Mouse (Mus musculus): ENCODE data around the gene Sh3gl2. TPM values are rescaled to one million over a fixed set of nuclear protein-coding genes. Genes with fewer than 3 reads are reported as not detected.

The Sh3gl2 gene
- polyA plus RNA-seq, 1 experiment from 2014 or later = 6.3 TPM

GRCm38 (mm10) chr4:85283151-85283550 lies 78.2 kb downstream of the Sh3gl2 start:
- no peaks in the 10 kb centered on the region for H3K4me1 ChIP-seq (replicated peaks; ENCODE audit: control insufficient read depth, insufficient read depth, low read length)
- H3K9me3 ChIP-seq (ENCODE audit: control insufficient read depth, low read length) = no peaks in the 10 kb centered on the region
- H3K4me2 ChIP-seq (ENCODE audit: low read depth, low read length) = no peak overlapping the region
- no peak for ATAC-seq (ENCODE audit: low read depth)
- H3K27ac ChIP-seq (ENCODE audit: low read length) = no peak overlapping the region
- no peak overlapping the region for H3K4me3 ChIP-seq (ENCODE audit: low read length)
- 89% methylated on average over 9 of the region's 9 CpGs for WGBS
- no peaks in the 10 kb centered on the region for H3K36me3 ChIP-seq (ENCODE audit: control insufficient read depth, insufficient read depth, low read length)
- H3K27me3 ChIP-seq (ENCODE audit: control insufficient read depth, insufficient read depth, low read depth, low read length) = no peaks in the 10 kb centered on the region
- H3K9ac ChIP-seq (ENCODE audit: low read length) = no peak overlapping the region

DNA sequence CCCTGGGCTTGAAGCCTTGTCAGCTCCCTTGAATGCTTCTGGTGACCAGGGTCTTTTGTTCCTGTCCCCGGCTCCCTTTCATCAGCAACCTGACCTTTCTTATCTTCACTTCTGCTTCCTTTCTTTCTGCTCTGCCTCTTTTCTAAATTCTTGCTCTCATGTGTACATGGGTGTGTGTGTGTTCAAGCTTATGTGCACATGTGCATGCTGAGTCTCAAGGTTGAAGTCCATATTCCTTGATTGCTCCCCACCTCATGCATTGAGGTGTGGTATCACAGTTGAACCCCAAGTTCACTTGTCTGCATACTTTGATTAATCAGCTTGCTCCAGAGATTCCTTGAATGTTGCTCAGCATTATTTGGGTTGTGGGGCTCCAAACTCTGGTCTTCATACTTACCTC lies 85.1 kb downstream of the Sh3gl2 start:
- H3K9me3 ChIP-seq (ENCODE audit: control insufficient read depth, low read length) = no peaks in the 10 kb centered on the region
- no peaks in the 10 kb centered on the region for H3K36me3 ChIP-seq (ENCODE audit: control insufficient read depth, insufficient read depth, low read length)
- H3K9ac ChIP-seq (ENCODE audit: low read length) = no peak overlapping the region
- no peak overlapping the region for H3K4me3 ChIP-seq (ENCODE audit: low read length)
- no peaks in the 10 kb centered on the region for H3K27me3 ChIP-seq (ENCODE audit: control insufficient read depth, insufficient read depth, low read depth, low read length)
- H3K27ac ChIP-seq (ENCODE audit: low read length) = no peak overlapping the region
- WGBS = 58% methylated on average over 1 of the region's 1 CpGs
- no peak for ATAC-seq (ENCODE audit: low read depth)
- no peak overlapping the region for H3K4me2 ChIP-seq (ENCODE audit: low read depth, low read length)
- H3K4me1 ChIP-seq (replicated peaks; ENCODE audit: control insufficient read depth, insufficient read depth, low read length) = no peaks in the 10 kb centered on the region

DNA sequence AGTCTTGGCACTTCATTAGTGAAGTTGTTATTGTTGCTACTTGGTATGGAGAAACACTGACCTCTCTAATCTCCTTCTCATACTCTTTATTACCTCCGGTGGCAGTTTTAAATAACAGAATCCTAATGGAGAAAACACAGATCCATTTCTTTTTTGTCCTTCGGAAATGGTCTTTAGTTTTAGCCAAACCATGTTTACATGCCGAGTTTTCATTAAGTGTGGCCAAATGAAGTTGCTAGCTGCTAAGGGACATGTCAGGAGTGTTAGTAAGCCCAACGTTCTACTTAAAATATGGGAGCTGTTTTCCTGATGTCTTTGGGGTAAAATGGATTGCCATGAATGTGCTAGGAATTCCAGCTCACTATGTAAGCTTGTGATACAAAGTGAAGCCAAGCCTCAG lies 86.4 kb downstream of the Sh3gl2 start:
- Histone ChIP-seq H3K36me3 (ENCODE audit: control insufficient read depth, insufficient read depth, low read length) (no peaks in the 10 kb centered on the region), H3K9me3 (ENCODE audit: control insufficient read depth, low read length) (no peaks in the 10 kb centered on the region), H3K4me1 (replicated peaks; ENCODE audit: control insufficient read depth, insufficient read depth, low read length) (no peaks in the 10 kb centered on the region), H3K27me3 (ENCODE audit: control insufficient read depth, insufficient read depth, low read depth, low read length) (no peaks in the 10 kb centered on the region), H3K27ac (ENCODE audit: low read length) (no peak overlapping the region), H3K4me2 (ENCODE audit: low read depth, low read length) (no peak overlapping the region), H3K9ac (ENCODE audit: low read length) (no peak overlapping the region), H3K4me3 (ENCODE audit: low read length) (no peak overlapping the region)
- 45% methylated on average over 4 of the region's 4 CpGs for WGBS
- ATAC-seq (ENCODE audit: low read depth) = no peak

- ATAC-seq (ENCODE audit: low read depth) = no peak
- Histone ChIP-seq H3K9me3 (ENCODE audit: control insufficient read depth, low read length) (no peaks in the 10 kb centered on the region), H3K4me2 (ENCODE audit: low read depth, low read length) (no peak overlapping the region), H3K4me3 (ENCODE audit: low read length) (no peak overlapping the region), H3K36me3 (ENCODE audit: control insufficient read depth, insufficient read depth, low read length) (no peaks in the 10 kb centered on the region), H3K27me3 (ENCODE audit: control insufficient read depth, insufficient read depth, low read depth, low read length) (no peaks in the 10 kb centered on the region), H3K4me1 (replicated peaks; ENCODE audit: control insufficient read depth, insufficient read depth, low read length) (no peaks in the 10 kb centered on the region), H3K9ac (ENCODE audit: low read length) (no peak overlapping the region), H3K27ac (ENCODE audit: low read length) (no peak overlapping the region)
- WGBS = 72% methylated on average over 3 of the region's 3 CpGs
Observed at GRCm38 (mm10) chr4:85293368-85293767, 88.4 kb downstream of the Sh3gl2 start.

DNA sequence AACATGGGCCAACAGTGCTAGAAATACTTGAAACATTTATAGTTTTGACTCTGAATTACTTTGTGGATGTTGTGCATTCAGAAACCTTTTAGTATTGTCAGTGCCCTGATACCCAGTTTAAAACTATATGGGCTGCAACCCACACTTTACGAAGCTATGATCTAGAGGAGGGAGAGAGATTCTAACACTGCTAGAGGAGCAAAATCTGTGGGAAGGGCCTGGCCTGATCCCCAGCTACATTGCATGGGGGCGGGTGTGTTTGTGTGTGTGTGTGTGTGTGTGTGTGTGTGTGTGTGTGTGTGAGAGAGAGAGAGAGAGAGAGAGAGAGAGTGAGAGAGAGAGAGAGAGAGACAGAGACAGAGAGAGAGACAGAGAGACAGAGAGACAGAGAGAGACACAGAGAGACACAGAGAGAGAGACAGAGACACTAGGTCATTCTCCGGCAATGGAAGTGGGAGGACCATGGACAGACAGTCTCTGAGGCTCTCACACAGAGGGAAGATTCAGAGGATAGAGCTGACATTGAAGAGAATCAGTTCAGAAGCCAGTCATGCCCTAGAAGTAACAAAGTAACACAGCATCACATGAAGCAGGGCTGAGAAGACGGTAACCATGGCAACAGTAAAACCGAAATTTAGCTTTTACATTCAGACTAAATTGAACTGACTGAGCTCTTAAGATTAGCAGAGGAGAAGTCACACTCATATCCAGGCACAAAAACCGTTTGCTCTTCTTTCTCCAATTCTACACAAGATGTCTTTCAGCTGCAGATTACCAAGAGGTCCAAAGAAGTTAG lies 95.9 kb downstream of the Sh3gl2 start:
- Histone ChIP-seq H3K4me1 (replicated peaks; ENCODE audit: control insufficient read depth, insufficient read depth, low read length) (no peaks in the 10 kb centered on the region), H3K9me3 (ENCODE audit: control insufficient read depth, low read length) (no peaks in the 10 kb centered on the region), H3K4me3 (ENCODE audit: low read length) (no peak overlapping the region), H3K27me3 (ENCODE audit: control insufficient read depth, insufficient read depth, low read depth, low read length) (no peaks in the 10 kb centered on the region), H3K36me3 (ENCODE audit: control insufficient read depth, insufficient read depth, low read length) (no peaks in the 10 kb centered on the region), H3K9ac (ENCODE audit: low read length) (no peak overlapping the region), H3K27ac (ENCODE audit: low read length) (no peak overlapping the region), H3K4me2 (ENCODE audit: low read depth, low read length) (no peak overlapping the region)
- WGBS = 77% methylated on average over 6 of the region's 6 CpGs
- ATAC-seq (ENCODE audit: low read depth) = no peak

GRCm38 (mm10) chr4:85305912-85306573 lies 101.1 kb downstream of the Sh3gl2 start:
- Histone ChIP-seq H3K27ac (ENCODE audit: low read length) (no peak overlapping the region), H3K4me3 (ENCODE audit: low read length) (no peak overlapping the region), H3K4me1 (replicated peaks; ENCODE audit: control insufficient read depth, insufficient read depth, low read length) (no peaks in the 10 kb centered on the region), H3K36me3 (ENCODE audit: control insufficient read depth, insufficient read depth, low read length) (no peaks in the 10 kb centered on the region), H3K4me2 (ENCODE audit: low read depth, low read length) (no peak overlapping the region), H3K9me3 (ENCODE audit: control insufficient read depth, low read length) (no peaks in the 10 kb centered on the region), H3K9ac (ENCODE audit: low read length) (no peak overlapping the region), H3K27me3 (ENCODE audit: control insufficient read depth, insufficient read depth, low read depth, low read length) (no peaks in the 10 kb centered on the region)
- peak; percentile 92 for ATAC-seq (ENCODE audit: low read depth)
- 48% methylated on average over 7 of the region's 7 CpGs for WGBS

GRCm38 (mm10) chr4:85319092-85319491 lies 114.2 kb downstream of the Sh3gl2 start:
- no peaks in the 10 kb centered on the region for H3K4me1 ChIP-seq (replicated peaks; ENCODE audit: control insufficient read depth, insufficient read depth, low read length)
- H3K9ac ChIP-seq (ENCODE audit: low read length) = no peak overlapping the region
- H3K27me3 ChIP-seq (ENCODE audit: control insufficient read depth, insufficient read depth, low read depth, low read length) = no peaks in the 10 kb centered on the region
- H3K4me3 ChIP-seq (ENCODE audit: low read length) = no peak overlapping the region
- no peaks in the 10 kb centered on the region for H3K36me3 ChIP-seq (ENCODE audit: control insufficient read depth, insufficient read depth, low read length)
- ATAC-seq (ENCODE audit: low read depth) = no peak
- H3K9me3 ChIP-seq (ENCODE audit: control insufficient read depth, low read length) = no peaks in the 10 kb centered on the region
- no peak overlapping the region for H3K4me2 ChIP-seq (ENCODE audit: low read depth, low read length)
- 66% methylated on average over 3 of the region's 3 CpGs for WGBS
- no peak overlapping the region for H3K27ac ChIP-seq (ENCODE audit: low read length)

DNA sequence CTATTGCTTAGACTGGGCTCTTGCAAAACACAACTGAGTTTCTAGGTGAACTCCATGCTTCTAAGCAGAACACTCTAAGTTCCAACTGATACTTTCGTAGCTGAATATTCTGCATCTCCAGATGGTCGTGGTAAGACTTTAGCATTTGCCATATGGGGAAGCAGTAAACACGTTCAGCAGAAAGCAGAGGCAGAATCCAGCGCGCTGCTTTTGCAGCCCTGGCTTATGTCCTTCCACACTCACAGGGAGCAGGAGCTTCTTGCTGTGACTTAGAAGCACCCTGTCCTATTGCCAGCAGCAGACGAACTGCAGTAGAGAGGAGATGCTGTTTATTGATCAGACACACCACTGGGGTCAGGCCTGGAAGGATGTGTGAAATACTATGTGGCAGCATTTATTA lies 120.5 kb downstream of the Sh3gl2 start:
- no peak overlapping the region for H3K4me3 ChIP-seq (ENCODE audit: low read length)
- WGBS = 58% methylated on average over 6 of the region's 6 CpGs
- no peaks in the 10 kb centered on the region for H3K4me1 ChIP-seq (replicated peaks; ENCODE audit: control insufficient read depth, insufficient read depth, low read length)
- no peaks in the 10 kb centered on the region for H3K36me3 ChIP-seq (ENCODE audit: control insufficient read depth, insufficient read depth, low read length)
- H3K9ac ChIP-seq (ENCODE audit: low read length) = no peak overlapping the region
- no peaks in the 10 kb centered on the region for H3K27me3 ChIP-seq (ENCODE audit: control insufficient read depth, insufficient read depth, low read depth, low read length)
- no peaks in the 10 kb centered on the region for H3K9me3 ChIP-seq (ENCODE audit: control insufficient read depth, low read length)
- no peak for ATAC-seq (ENCODE audit: low read depth)
- no peak overlapping the region for H3K27ac ChIP-seq (ENCODE audit: low read length)
- H3K4me2 ChIP-seq (ENCODE audit: low read depth, low read length) = no peak overlapping the region

DNA sequence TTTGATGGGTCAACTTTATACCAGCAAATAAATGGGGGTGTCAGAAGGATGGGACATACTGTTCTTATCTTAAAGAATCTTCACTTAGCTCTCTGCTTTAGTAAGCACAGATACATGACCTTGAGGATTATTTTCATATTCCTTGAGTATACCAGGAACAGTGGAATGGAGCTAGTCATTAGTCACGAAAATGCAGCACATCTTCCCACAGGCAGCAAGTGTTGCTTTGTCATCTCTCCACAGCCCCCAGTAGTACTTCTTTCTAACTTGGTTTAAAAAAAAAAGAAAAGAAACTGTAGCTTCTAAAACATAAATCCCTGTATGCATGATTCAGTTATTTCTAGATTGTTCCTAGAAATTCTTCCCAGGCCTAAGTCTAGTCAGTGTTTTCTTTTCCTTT lies 121.1 kb downstream of the Sh3gl2 start:
- 76% methylated on average over 1 of the region's 1 CpGs for WGBS
- Histone ChIP-seq H3K4me2 (ENCODE audit: low read depth, low read length) (no peak overlapping the region), H3K27ac (ENCODE audit: low read length) (no peak overlapping the region), H3K4me3 (ENCODE audit: low read length) (no peak overlapping the region), H3K4me1 (replicated peaks; ENCODE audit: control insufficient read depth, insufficient read depth, low read length) (no peaks in the 10 kb centered on the region), H3K9me3 (ENCODE audit: control insufficient read depth, low read length) (no peaks in the 10 kb centered on the region), H3K36me3 (ENCODE audit: control insufficient read depth, insufficient read depth, low read length) (no peaks in the 10 kb centered on the region), H3K27me3 (ENCODE audit: control insufficient read depth, insufficient read depth, low read depth, low read length) (no peaks in the 10 kb centered on the region), H3K9ac (ENCODE audit: low read length) (no peak overlapping the region)
- no peak for ATAC-seq (ENCODE audit: low read depth)

Data from lung, embryonic 16.5 days (tissue).